Mouse (Mus musculus) ES-Bruce4 (cell line): ENCODE data around the gene Chst10. TPM values are rescaled to one million over a fixed set of nuclear protein-coding genes. Genes with fewer than 3 reads are reported as not detected.

Experiments
- H3K27ac ChIP-seq: 2 replicates; pipeline ENCODE4 v1.5.1; 2012; ENCODE audit warnings: low read length, inconsistent platforms; ENCODE audit not compliant: insufficient read depth
- H3K27me3 ChIP-seq: 2 replicates; pipeline ENCODE4 v1.6.1; 2012; ENCODE audit warnings: mild to moderate bottlenecking, low read length, inconsistent platforms; ENCODE audit not compliant: control insufficient read depth, poor library complexity, insufficient read depth, severe bottlenecking
- H3K36me3 ChIP-seq: 2 replicates; pipeline ENCODE4 v1.6.1; 2012; ENCODE audit warnings: inconsistent platforms, mild to moderate bottlenecking, low read length, moderate library complexity; ENCODE audit not compliant: control insufficient read depth, poor library complexity, insufficient read depth, severe bottlenecking
- H3K4me1 ChIP-seq: one replicate; pipeline ENCODE4 v1.8.1; 2011; ENCODE audit warnings: low read length; ENCODE audit not compliant: control insufficient read depth, insufficient read depth
- H3K4me3 ChIP-seq: 2 replicates; pipeline ENCODE4 v1.5.1; 2011; ENCODE audit warnings: low read depth, mild to moderate bottlenecking, low read length
- H3K9ac ChIP-seq: 2 replicates; pipeline ENCODE4 v1.6.1; 2012; ENCODE audit warnings: low read depth, mild to moderate bottlenecking, inconsistent platforms; ENCODE audit not compliant: poor library complexity, severe bottlenecking
- H3K9me3 ChIP-seq: replicated peaks from 2 replicates; pipeline ENCODE4 v1.6.1; 2012; ENCODE audit warnings: mild to moderate bottlenecking, low read length, inconsistent platforms; ENCODE audit not compliant: control insufficient read depth, poor library complexity, insufficient read depth, severe bottlenecking
- CTCF ChIP-seq: IDR thresholded peaks from one replicate; pipeline ENCODE4 v1.8.1; 2011; ENCODE audit warnings: low read depth, low read length
- EP300 ChIP-seq: IDR thresholded peaks from 2 replicates; pipeline ENCODE4 v1.6.1; 2011; ENCODE audit warnings: low read depth, low read length; ENCODE audit not compliant: insufficient read depth
- POLR2A ChIP-seq: IDR thresholded peaks from one replicate; pipeline ENCODE4 v1.8.1; 2011; ENCODE audit warnings: low read length; ENCODE audit not compliant: insufficient read depth
- polyA plus RNA-seq: library from polyadenylated mRNA; stranded (reverse); fragments of >200 nt; gene quantifications from 2 replicates; pipeline ENCODE4 v1.2.4, GENCODE M21; 2011; ENCODE audit warnings: low read depth; ENCODE audit not compliant: missing spikeins, insufficient read depth, insufficient read length

Chst10 gene
- polyA plus RNA-seq, 1 experiment, result 8.5 TPM

GRCm38 (mm10) chr1:38848451-38849289 lies 49.3 kb downstream of the Chst10 start:
- no peaks in the 10 kb centered on the region for H3K4me1 ChIP-seq
- no peak for TF ChIP-seq EP300
- no peak for TF ChIP-seq POLR2A
- no peak for TF ChIP-seq CTCF

GRCm38 (mm10) chr1:38847975-38848374 lies 50.0 kb downstream of the Chst10 start:
- H3K4me1 ChIP-seq, result no peaks in the 10 kb centered on the region
- no peak overlapping the region for H3K27ac ChIP-seq
- H3K4me3 ChIP-seq, result no peak overlapping the region
- H3K9me3 ChIP-seq, result no peaks in the 10 kb centered on the region
- TF ChIP-seq CTCF (no peak), EP300 (no peak), POLR2A (no peak)
- H3K9ac ChIP-seq, result no peak overlapping the region
- H3K27me3 ChIP-seq, result no peaks in the 10 kb centered on the region
- no peaks in the 10 kb centered on the region for H3K36me3 ChIP-seq

More at GRCm38 (mm10) chr1:38848451-38849289, 49.3 kb downstream of the Chst10 start:
- Histone ChIP-seq H3K9ac (no peak overlapping the region), H3K36me3 (no peaks in the 10 kb centered on the region), H3K27me3 (no peaks in the 10 kb centered on the region), H3K4me3 (no peak overlapping the region), H3K9me3 (no peaks in the 10 kb centered on the region), H3K27ac (no peak overlapping the region)

GRCm38 (mm10) chr1:38843275-38843674 lies 54.7 kb downstream of the Chst10 start:
- Histone ChIP-seq H3K27ac (no peak overlapping the region), H3K9ac (no peak overlapping the region), H3K4me3 (no peak overlapping the region), H3K36me3 (no peaks in the 10 kb centered on the region), H3K4me1 (no peaks in the 10 kb centered on the region), H3K27me3 (no peaks in the 10 kb centered on the region), H3K9me3 (no peaks in the 10 kb centered on the region)
- TF ChIP-seq EP300 (no peak), POLR2A (no peak), CTCF (no peak)

- Histone ChIP-seq H3K27me3 (no peaks in the 10 kb centered on the region), H3K36me3 (no peaks in the 10 kb centered on the region)
Measured at GRCm38 (mm10) chr1:38842861-38843260, 55.1 kb downstream of the Chst10 start.

GRCm38 (mm10) chr1:38839944-38840343 lies 58.0 kb downstream of the Chst10 start:
- H3K9ac ChIP-seq, result no peak overlapping the region
- no peaks in the 10 kb centered on the region for H3K4me1 ChIP-seq
- no peak overlapping the region for H3K27ac ChIP-seq
- no peak overlapping the region for H3K4me3 ChIP-seq
- no peaks in the 10 kb centered on the region for H3K9me3 ChIP-seq
- no peaks in the 10 kb centered on the region for H3K36me3 ChIP-seq
- H3K27me3 ChIP-seq, result no peaks in the 10 kb centered on the region; the same call in 1 of the 2 replicates
- TF ChIP-seq EP300, result no peak
- TF ChIP-seq CTCF, result no peak
- TF ChIP-seq POLR2A, result no peak

More at GRCm38 (mm10) chr1:38842861-38843260, 55.1 kb downstream of the Chst10 start:
- TF ChIP-seq CTCF (no peak), POLR2A (no peak), EP300 (no peak)
- Histone ChIP-seq H3K9ac (no peak overlapping the region), H3K27ac (no peak overlapping the region), H3K9me3 (no peaks in the 10 kb centered on the region), H3K4me1 (no peaks in the 10 kb centered on the region), H3K4me3 (no peak overlapping the region)

GRCm38 (mm10) chr1:38836477-38836872 lies 61.5 kb downstream of the Chst10 start, which contains the start of gene Lonrf2:
TSS of gene Lonrf2 (minus strand) at chr1:38836711.
- Histone ChIP-seq H3K27ac (no peak within 1 kb of the TSS), H3K36me3 (no peaks in the 10 kb centered on the region), H3K4me3 (peak within 1 kb of the TSS; percentile 56), H3K9ac (peak within 1 kb of the TSS; percentile 67), H3K9me3 (no peaks in the 10 kb centered on the region), H3K4me1 (no peaks in the 10 kb centered on the region), H3K27me3 (no peaks in the 10 kb centered on the region; the same call in 1 of the 2 replicates)
- TF ChIP-seq CTCF (no peak), POLR2A (no peak), EP300 (no peak)
